Mouse (Mus musculus): ENCODE results near the gene Csnk1d. TPM values are rescaled to one million over a fixed set of nuclear protein-coding genes. Genes with fewer than 3 reads are reported as not detected.

Csnk1d gene
- polyA plus RNA-seq (2012; rRNA removed), result 97.0 and 111 TPM in 2 replicates

GRCm38 (mm10) chr11:120990951-120991526 is at the start of gene Csnk1d:
TSS of gene Csnk1d (minus strand) at chr11:120991330.
- no peaks in the 10 kb centered on the region for H3K27me3 ChIP-seq (ENCODE audit: control insufficient read depth, insufficient read depth, low read length)
- peaks cover 7% of the 10 kb centered on the region for H3K4me1 ChIP-seq (ENCODE audit: control insufficient read depth, insufficient read depth, low read length)
- peak within 1 kb of the TSS; percentile 99 for H3K27ac ChIP-seq (ENCODE audit: control insufficient read depth, insufficient read depth, low read depth, low read length)
- peaks cover 1% of the 10 kb centered on the region; the same call in 1 of the 2 replicates for H3K36me3 ChIP-seq (ENCODE audit: control insufficient read depth, insufficient read depth, low read length)
- TF ChIP-seq CTCF (IDR thresholded peaks at IDR 0.05; ENCODE audit: control insufficient read depth, insufficient read depth, insufficient replicate concordance, low read depth, low read length), result no peak
- TF ChIP-seq POLR2A (IDR thresholded peaks at IDR 0.05; ENCODE audit: control insufficient read depth, low read depth, low read length), result peak; percentile 85
- H3K4me3 ChIP-seq (ENCODE audit: control insufficient read depth, low read depth, low read length), result peak within 1 kb of the TSS; percentile 99

- Histone ChIP-seq H3K4me3 (ENCODE audit: control insufficient read depth, low read depth, low read length) (no peak within 1 kb of the TSS), H3K36me3 (ENCODE audit: control insufficient read depth, insufficient read depth, low read length) (no peaks in the 10 kb centered on the region), H3K27ac (ENCODE audit: control insufficient read depth, insufficient read depth, low read depth, low read length) (no peak within 1 kb of the TSS), H3K4me1 (ENCODE audit: control insufficient read depth, insufficient read depth, low read length) (no peaks in the 10 kb centered on the region), H3K27me3 (ENCODE audit: control insufficient read depth, insufficient read depth, low read length) (no peaks in the 10 kb centered on the region)
- TF ChIP-seq POLR2A (IDR thresholded peaks at IDR 0.05; ENCODE audit: control insufficient read depth, low read depth, low read length), result no peak
Observed at GRCm38 (mm10) chr11:121039302-121039701, 48.2 kb upstream of the Csnk1d start, which contains the start of gene Cd7. TSS of gene Cd7 (minus strand) at chr11:121039418.

- H3K27me3 ChIP-seq (ENCODE audit: control insufficient read depth, insufficient read depth, low read length), result no peaks in the 10 kb centered on the region
- H3K4me1 ChIP-seq (ENCODE audit: control insufficient read depth, insufficient read depth, low read length), result no peaks in the 10 kb centered on the region
- H3K4me3 ChIP-seq (ENCODE audit: control insufficient read depth, low read depth, low read length), result no peak overlapping the region
- TF ChIP-seq CTCF (IDR thresholded peaks at IDR 0.05; ENCODE audit: control insufficient read depth, insufficient read depth, insufficient replicate concordance, low read depth, low read length) (no peak), POLR2A (IDR thresholded peaks at IDR 0.05; ENCODE audit: control insufficient read depth, low read depth, low read length) (no peak)
- no peaks in the 10 kb centered on the region for H3K36me3 ChIP-seq (ENCODE audit: control insufficient read depth, insufficient read depth, low read length)
- H3K27ac ChIP-seq (ENCODE audit: control insufficient read depth, insufficient read depth, low read depth, low read length), result no peak overlapping the region
Observed at GRCm38 (mm10) chr11:121038366-121039240, 47.5 kb upstream of the Csnk1d start.

- Histone ChIP-seq H3K4me1 (ENCODE audit: control insufficient read depth, insufficient read depth, low read length) (no peaks in the 10 kb centered on the region), H3K4me3 (ENCODE audit: control insufficient read depth, low read depth, low read length) (no peak overlapping the region), H3K27ac (ENCODE audit: control insufficient read depth, insufficient read depth, low read depth, low read length) (no peak overlapping the region), H3K27me3 (ENCODE audit: control insufficient read depth, insufficient read depth, low read length) (no peaks in the 10 kb centered on the region), H3K36me3 (ENCODE audit: control insufficient read depth, insufficient read depth, low read length) (no peaks in the 10 kb centered on the region)
- TF ChIP-seq CTCF (IDR thresholded peaks at IDR 0.05; ENCODE audit: control insufficient read depth, insufficient read depth, insufficient replicate concordance, low read depth, low read length) (no peak), POLR2A (IDR thresholded peaks at IDR 0.05; ENCODE audit: control insufficient read depth, low read depth, low read length) (no peak)
Observed at GRCm38 (mm10) chr11:121033118-121033517, 42.0 kb upstream of the Csnk1d start.

- Histone ChIP-seq H3K27me3 (ENCODE audit: control insufficient read depth, insufficient read depth, low read length) (no peaks in the 10 kb centered on the region), H3K4me3 (ENCODE audit: control insufficient read depth, low read depth, low read length) (no peak overlapping the region), H3K36me3 (ENCODE audit: control insufficient read depth, insufficient read depth, low read length) (no peaks in the 10 kb centered on the region), H3K27ac (ENCODE audit: control insufficient read depth, insufficient read depth, low read depth, low read length) (no peak overlapping the region), H3K4me1 (ENCODE audit: control insufficient read depth, insufficient read depth, low read length) (no peaks in the 10 kb centered on the region)
- TF ChIP-seq POLR2A (IDR thresholded peaks at IDR 0.05; ENCODE audit: control insufficient read depth, low read depth, low read length) (no peak), CTCF (IDR thresholded peaks at IDR 0.05; ENCODE audit: control insufficient read depth, insufficient read depth, insufficient replicate concordance, low read depth, low read length) (no peak)
Observed at GRCm38 (mm10) chr11:121027259-121027658, 36.1 kb upstream of the Csnk1d start.

- TF ChIP-seq CTCF (IDR thresholded peaks at IDR 0.05; ENCODE audit: control insufficient read depth, insufficient read depth, insufficient replicate concordance, low read depth, low read length) (no peak), POLR2A (IDR thresholded peaks at IDR 0.05; ENCODE audit: control insufficient read depth, low read depth, low read length) (no peak)
Observed at GRCm38 (mm10) chr11:121024163-121024562, 33.0 kb upstream of the Csnk1d start.

GRCm38 (mm10) chr11:121019501-121019900 is 28.4 kb upstream of the Csnk1d start:
- H3K36me3 ChIP-seq (ENCODE audit: control insufficient read depth, insufficient read depth, low read length), result no peaks in the 10 kb centered on the region
- no peak for TF ChIP-seq POLR2A (IDR thresholded peaks at IDR 0.05; ENCODE audit: control insufficient read depth, low read depth, low read length)
- TF ChIP-seq CTCF (IDR thresholded peaks at IDR 0.05; ENCODE audit: control insufficient read depth, insufficient read depth, insufficient replicate concordance, low read depth, low read length), result no peak
- H3K4me3 ChIP-seq (ENCODE audit: control insufficient read depth, low read depth, low read length), result no peak overlapping the region
- H3K27ac ChIP-seq (ENCODE audit: control insufficient read depth, insufficient read depth, low read depth, low read length), result no peak overlapping the region
- H3K4me1 ChIP-seq (ENCODE audit: control insufficient read depth, insufficient read depth, low read length), result peaks cover 6% of the 10 kb centered on the region
- no peaks in the 10 kb centered on the region for H3K27me3 ChIP-seq (ENCODE audit: control insufficient read depth, insufficient read depth, low read length)

More at GRCm38 (mm10) chr11:121024163-121024562, 33.0 kb upstream of the Csnk1d start:
- Histone ChIP-seq H3K4me1 (ENCODE audit: control insufficient read depth, insufficient read depth, low read length) (no peaks in the 10 kb centered on the region), H3K36me3 (ENCODE audit: control insufficient read depth, insufficient read depth, low read length) (no peaks in the 10 kb centered on the region), H3K4me3 (ENCODE audit: control insufficient read depth, low read depth, low read length) (no peak overlapping the region), H3K27ac (ENCODE audit: control insufficient read depth, insufficient read depth, low read depth, low read length) (no peak overlapping the region), H3K27me3 (ENCODE audit: control insufficient read depth, insufficient read depth, low read length) (no peaks in the 10 kb centered on the region)

Measured in testis, adult 2 months (tissue).